Mouse (Mus musculus) left cerebral cortex, postnatal 36 days (tissue): ENCODE data around the gene Mfap2. TPM values are rescaled to one million over a fixed set of nuclear protein-coding genes. Genes with fewer than 3 reads are reported as not detected.

Experiments
- DNase-seq, 2 experiments: peaks; one replicate each; pipeline ENCODE4 v3.0.0; 2021 to 2022; ENCODE audit warnings: low spot score in 2 of 2, mixed read lengths in 1 of 2
- intact Hi-C: fragments of 180-260 bp; cut with DNase I; formaldehyde crosslinking; loops from one replicate; pipeline ENCODE4 v1.15.1; 2025
- total RNA-seq, 2 experiments: library from RNA; stranded (reverse); gene quantifications; 2 replicates each; pipeline ENCODE4 v1.2.3; 2021

The Mfap2 gene
- total RNA-seq, 2 experiments from 2014 or later = 3.9 to 5.9 TPM

DNA sequence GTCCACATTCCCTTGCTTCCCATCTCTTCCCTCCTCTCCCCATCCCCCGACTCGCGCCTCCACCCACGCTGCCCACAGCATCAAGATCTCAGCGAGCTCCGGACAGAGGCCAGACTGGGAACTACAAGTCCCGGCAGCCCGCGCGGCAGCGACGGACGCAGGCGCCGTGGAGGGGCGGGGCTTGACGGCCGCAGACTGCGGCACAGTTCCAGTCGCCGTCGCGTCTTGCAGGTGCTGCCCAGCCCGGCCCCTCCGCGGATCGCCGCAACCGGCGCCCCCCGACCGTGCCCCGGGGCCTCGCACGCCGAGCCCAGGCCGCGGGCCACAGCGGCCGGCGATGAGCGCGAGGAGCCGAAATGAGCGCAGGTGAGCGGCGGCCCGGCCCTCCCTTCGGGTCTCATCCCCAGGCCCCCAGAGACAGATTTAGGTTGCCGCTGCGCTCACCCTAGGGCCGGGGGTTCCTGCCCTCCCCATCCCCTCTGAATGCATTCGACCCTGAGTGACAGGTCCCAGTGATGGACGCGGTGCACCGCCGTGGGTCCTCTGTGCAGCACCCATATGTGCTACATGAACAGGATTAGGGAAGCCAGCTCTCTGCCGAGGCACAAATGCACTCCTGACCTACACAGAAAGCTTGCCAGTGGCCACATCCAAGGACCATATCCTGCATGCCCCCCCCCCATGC, 23.4 kb upstream of the Mfap2 start, which contains the start of gene Atp13a2:
Gene Atp13a2, plus strand, starts transcription at position 163 of the 685 bp plus-strand sequence.
- peak; percentile 94 to 95 for DNase-seq
- intact Hi-C loops = no loop called here

DNA sequence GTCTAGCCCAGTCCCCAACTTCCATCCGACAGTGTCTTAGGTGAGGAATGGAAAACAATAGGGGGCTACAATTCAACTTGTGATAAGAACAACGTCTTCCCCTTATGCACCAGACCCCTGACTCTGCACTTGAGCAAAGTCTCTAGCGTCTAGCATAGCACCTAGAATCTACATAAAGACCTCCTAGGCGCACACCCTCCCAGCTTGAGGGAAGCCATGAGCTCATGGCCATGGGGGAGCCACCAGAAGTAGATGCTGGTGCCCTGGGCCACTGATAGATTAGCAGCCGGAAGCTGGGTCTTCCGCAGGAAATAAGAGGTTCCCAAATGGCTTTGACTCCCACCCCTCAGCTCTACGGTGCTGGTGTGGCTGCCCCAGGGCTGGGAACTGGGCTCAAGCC, 22.7 kb upstream of the Mfap2 start:
- intact Hi-C loops = no loop called here

DNA sequence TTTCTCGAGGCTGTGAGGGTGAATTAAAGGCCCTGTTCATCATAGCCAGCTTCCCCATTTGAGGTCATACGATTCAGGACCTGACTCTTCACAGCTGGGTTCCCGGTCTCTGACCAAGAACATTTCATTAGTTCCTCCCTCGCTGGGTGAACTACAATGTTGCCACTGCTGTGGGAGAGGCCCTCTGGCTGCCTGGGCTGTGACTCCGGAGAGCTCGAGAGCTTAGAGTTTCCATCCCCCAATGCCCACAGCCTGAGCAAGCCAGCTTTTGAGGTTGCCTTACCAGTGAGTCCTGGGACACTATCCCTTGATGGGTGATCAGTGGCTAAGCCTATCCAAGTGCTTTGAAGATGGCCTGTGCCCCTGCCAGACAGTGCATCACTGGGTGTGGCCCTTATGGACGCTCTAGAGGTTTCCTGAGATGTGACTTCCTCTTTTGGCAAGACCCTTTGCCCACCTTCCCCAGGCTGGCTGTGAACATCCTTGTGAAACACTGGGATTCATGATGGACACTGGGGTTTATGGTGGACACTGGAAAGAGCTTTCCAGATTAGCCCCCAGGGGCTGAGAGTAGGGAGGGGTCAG, 21.4 kb upstream of the Mfap2 start:
- intact Hi-C loops = no loop called here
- no peak for DNase-seq

More for the DNA sequence above, 22.7 kb upstream of the Mfap2 start:
- DNase-seq = no peak

DNA sequence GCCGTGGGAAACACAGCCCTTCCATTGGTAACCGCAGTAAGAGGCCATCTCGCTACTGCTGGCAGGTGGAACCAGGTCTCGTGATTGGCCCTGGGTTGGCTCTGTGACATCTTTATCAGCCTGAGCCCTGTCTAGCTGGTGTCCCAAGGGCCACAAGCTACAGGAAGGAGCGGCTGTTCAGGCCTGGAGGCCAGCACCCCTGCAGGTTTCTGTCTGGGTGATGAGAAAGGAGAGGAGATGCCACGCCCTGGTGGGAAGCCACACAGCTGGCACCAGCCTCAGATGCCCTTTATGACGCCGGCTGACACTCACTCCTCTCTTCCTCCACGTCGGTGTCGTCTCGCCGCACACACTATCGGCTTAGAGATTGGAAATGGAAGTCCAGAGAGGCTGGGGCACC, 20.8 kb upstream of the Mfap2 start:
- DNase-seq = no peak
- intact Hi-C loops = no loop called here

DNA sequence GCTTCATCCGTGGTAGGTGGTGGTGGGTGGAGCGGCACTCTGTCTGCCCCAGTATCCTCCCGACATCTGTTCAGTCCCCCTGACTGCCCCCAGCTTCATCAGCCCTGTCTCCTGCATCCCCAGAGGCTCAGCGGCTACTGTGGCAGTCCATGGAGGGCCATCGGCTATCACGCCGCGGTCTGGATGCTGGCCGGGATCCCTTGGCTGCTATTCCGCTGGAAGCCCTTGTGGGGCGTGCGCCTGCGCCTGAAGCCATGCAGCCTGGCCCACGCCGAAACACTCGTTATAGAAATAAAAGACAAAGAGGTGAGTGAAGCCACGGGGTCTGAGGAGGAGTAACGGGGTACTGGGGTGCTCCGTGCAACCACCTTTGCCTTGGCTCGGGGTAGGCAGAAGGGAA, 18.0 kb upstream of the Mfap2 start:
- intact Hi-C loops = no loop called here
- DNase-seq = no peak

DNA sequence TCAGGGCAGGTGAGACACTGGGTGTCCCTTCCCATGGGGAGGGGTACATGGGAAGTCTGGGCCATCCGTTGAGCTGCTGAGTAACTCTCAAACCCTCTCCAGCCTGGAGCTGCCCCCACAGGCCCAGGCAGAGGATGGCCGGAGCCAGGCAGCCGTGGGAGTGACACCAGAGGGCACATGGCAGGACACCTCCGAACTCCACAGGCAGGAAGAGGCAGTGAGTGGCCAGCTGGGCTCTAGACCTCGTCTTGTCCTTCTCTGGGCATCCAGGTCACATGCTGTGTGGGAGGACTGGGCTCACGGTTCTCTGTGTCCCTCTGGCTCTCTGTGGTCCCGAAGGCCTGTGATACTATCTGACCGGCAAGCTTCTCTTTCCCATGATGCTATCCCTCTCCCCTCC, 16.4 kb upstream of the Mfap2 start:
- no peak for DNase-seq
- intact Hi-C loops = no loop called here

DNA sequence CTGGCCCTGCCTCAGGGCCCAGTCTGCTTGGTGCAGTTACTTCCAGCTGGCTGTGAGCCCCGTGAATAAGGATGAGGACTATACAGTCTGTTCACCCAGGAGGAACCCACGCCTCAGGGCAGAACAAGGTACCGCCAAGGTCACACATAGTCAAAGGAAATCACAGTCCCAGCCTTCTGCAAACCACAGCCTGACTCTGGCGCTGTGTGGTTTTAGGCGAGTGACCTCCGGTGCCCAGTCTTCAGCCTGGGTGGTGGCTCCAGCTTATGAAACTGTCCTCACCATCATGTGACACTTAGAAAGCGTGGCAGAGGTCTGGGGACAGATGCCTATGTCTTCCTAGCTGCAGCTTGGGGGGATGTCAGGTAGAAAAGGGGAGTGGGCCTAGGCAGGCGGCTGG, 14.4 kb upstream of the Mfap2 start:
- intact Hi-C loops = no loop called here
- no peak for DNase-seq

DNA sequence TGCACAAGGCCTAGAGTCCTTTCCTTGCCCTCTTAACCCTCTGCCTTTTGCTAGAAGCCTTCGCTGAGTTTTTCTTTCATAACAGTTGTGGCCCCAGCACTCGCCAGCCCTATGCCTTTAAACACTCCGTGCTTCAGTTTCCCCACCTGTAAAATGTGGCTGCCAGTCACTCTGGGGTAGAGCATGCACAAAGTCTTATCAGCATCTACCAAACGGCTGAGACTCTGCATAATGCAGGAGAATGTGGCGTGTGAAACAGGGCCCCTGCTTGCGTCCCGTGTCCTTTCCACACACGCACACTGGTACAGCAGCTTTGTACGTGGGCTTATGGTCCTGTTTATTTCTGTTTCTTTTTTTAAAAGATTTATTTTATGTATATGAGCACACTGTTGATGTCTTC, 13.4 kb upstream of the Mfap2 start:
- DNase-seq = no peak
- intact Hi-C loops = no loop called here

DNA sequence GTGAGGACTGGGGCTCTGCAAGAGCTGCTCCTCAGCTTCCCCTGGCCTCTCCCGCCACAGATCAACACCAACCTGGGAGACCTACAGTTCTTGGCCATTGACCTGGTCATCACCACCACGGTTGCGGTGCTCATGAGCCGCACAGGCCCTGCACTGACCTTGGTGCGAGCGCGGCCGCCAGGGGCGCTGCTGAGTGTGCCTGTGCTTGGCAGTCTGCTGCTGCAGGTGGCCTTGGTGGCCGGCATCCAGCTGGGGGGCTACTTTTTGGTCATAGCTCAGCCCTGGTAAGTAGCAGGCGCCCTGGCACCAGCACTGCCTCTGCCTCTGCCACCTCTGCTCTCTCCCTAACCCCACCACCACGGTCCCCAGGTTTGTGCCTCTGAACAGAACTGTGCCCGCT, 4.2 kb upstream of the Mfap2 start:
- peak in 1 of 2 experiments; percentile 20 for DNase-seq

DNA sequence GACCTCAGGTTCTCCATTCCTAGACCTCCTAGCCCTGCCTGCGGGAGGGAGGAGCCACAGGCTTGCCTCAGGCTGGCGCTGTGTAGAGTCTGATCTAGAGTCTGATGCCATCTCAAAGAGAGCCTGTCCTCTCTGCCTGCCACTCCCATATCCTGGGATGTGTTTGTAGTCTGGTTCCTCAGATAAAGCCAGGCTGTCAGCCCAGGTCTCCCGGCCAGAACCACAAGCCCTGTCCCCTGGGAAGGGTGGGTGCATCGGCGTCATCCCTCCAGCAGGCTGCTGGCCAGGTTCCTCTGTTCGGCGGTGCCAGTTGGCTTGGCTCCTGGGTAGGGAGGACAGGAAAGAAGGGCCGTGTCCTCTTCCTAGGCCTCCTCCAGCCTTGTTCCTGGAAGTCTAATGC, 2.2 kb upstream of the Mfap2 start:
- intact Hi-C loops = no loop called here
- DNase-seq = no peak

More for the DNA sequence above, 4.2 kb upstream of the Mfap2 start:
- intact Hi-C loops = no loop called here

DNA sequence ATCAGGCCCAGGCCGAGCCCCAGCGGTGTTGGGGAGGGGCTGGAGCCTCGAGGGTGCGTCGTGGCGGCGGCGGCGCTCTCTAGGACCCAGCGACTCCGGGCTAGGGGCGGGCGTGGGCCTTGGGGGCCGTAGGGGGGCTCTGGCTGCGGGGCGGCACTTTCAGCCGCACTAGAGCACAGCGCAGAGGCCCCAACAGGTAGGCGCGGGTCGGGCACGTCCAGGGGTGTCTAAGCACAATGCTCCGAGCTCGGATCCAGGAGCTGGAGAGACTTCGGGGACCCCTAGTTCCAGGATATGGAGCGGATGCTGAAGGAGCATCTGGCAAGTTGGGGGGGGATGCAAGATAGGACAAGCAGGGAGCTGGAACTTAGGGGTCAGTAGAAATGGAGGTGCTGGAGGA, 308 bp downstream of the Mfap2 start:
- peak in 1 of 2 experiments; percentile 29 for DNase-seq

DNA sequence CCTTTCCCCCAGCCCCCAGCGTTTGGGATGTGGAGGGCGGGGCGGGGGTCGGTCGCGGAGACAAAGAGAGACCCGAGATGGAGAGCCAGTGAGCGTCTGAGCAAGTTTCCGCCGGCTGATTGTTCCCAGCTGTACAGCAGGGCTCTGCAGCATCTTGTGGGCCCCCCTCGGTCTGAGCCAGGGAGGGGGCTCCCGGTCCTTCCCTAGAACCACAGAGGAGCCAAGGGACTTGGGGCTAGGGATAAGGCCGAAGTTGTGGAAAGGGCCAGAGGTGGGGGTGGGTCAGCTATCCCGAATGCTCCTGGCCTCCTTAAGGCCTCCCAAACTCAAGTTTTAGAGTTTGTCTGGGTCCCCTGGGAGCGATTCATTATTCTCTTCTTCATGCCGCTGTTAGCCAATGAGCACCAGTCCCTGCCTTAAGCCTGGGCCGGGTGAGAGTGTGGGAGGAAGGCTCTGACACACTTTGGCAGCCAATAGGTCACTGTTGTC, 767 bp downstream of the Mfap2 start:
- intact Hi-C loops = no loop called here
- no peak for DNase-seq

More for the DNA sequence above, 308 bp downstream of the Mfap2 start:
- intact Hi-C loops = no loop called here

DNA sequence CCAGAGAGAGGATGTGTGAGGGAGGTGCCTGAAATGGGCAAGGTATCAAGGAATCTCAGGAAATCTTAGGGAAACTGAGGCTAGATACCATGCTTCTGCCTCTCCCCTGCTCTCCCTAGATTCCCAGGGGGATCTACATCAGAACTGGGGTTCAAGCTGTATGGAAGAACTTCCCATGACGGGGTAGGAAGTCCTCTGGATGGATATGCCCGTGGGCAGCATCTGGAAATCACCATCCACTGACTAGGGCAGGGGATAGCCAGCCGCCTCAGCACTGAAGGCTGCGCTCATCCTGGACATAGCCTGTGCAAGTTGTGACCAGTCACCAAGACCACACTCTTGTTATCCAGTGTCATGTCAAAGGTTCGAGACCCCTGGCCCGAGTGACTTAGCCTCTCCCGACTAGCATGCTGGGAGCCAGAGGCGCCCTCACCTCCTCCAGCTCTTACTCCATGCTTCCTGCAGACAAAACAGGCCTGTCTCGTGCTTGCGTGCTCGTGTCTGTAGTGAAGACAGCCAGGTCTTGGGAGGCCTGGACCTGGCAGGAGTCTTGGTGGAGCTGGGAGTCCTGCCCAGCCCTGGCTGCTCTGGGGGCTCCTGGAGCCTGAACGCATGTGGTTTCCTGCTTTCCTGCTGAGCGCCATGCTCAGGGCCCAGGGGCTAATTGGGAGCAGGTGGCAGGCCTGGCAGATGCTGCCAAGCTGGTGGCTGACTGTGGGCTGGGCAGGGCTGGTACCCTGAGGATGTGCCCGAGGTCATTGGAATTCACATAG, 1.5 kb downstream of the Mfap2 start:
- no peak for DNase-seq
- intact Hi-C loops = no loop called here

DNA sequence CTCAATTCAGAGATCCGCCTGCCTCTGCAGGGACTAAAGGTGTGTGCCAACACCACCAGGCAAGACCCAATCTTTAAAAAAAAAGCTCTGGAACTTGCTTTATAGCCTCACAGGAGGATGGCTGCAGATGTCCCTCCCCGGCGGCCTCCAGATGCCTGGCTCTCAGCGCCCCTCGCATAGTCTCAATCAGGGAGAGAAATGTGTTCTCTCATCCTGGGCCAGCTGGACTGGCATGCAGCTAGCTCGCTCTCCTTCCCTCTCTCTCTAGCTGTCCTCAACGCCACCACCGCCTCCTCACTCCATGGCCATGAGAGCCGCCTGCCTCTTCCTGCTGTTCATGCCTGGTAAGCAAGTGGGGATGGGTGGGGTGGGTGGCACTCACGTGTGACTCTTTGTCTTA, 2.3 kb downstream of the Mfap2 start:
- intact Hi-C loops = no loop called here
- DNase-seq = no peak

DNA sequence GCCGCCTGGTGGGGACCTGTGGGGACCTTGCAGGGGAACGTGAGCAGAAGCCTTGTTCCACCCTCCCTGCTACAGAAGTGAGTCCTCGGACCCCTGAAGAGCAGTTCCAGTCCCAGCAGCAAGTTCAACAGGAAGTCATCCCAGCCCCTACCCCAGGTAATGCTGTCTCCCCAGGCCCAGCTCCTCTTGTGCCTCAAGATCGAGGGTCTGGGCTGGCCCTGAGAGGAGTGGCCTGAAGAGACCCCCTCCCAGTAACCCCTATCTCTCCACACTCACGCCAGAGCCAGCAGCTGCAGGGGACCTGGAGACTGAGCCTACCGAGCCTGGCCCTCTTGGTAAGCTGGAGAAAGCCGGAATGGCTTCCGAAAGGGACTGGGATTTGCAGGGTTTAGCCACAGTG, 3.9 kb downstream of the Mfap2 start:
- no peak for DNase-seq
- intact Hi-C loops = no loop called here

DNA sequence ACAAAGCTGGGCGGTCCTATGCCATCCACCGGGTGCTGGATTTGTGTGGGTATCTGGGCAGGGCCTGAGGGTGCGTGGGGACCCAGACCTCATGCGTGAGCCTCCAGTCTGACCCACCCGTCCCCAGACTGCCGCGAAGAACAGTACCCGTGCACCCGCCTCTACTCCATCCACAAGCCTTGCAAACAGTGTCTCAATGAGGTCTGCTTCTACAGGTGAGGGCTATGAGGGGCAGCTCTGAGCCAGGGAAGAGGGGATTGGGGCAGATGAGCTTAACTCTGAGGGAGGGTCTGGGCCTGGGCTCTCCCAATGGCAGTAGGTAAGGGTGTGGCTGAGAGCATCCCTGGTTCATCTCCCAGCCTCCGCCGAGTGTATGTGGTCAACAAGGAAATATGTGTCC, 4.6 kb downstream of the Mfap2 start:
- intact Hi-C loops = no loop called here
- DNase-seq = no peak

DNA sequence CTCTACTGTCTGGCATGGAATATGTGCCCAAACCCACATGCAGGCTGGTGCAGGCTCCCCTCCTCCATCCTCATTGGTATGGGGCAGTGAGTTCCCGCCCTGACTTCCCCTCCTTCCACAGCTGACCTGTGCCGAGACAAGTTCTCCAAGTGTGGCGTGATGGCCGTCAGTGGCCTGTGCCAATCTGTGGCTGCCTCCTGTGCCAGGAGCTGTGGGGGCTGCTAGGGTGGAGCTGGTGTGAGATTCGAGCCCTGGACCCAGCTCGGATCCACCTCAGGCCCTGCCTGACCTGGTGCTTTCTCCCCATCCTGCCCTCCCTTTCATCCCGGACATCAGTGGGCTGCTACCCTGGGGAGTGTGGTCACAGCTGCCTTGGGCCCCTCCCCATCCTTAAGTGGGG, 5.1 kb downstream of the Mfap2 start:
- DNase-seq = no peak
- intact Hi-C loops = no loop called here

DNA sequence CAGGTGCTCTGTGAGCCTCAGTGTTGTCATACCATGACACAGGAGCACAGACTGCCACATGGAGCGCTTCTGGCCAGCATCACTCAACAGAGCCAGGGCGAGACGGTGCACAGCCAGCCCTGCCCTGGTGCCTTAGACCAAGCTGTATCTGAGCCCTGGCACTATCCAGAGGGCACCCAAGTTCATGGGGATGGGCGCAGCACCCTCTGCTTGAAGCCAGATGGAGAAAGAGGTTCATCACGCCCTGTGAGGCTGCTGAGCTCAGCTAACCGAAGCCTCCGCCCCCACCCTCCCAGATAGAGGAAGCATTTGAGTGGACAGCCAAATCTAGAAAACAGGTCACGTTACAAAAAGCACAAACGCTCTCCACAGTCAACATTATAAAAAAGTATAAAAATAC, 6.1 kb downstream of the Mfap2 start:
- DNase-seq = no peak
- intact Hi-C loops = no loop called here

DNA sequence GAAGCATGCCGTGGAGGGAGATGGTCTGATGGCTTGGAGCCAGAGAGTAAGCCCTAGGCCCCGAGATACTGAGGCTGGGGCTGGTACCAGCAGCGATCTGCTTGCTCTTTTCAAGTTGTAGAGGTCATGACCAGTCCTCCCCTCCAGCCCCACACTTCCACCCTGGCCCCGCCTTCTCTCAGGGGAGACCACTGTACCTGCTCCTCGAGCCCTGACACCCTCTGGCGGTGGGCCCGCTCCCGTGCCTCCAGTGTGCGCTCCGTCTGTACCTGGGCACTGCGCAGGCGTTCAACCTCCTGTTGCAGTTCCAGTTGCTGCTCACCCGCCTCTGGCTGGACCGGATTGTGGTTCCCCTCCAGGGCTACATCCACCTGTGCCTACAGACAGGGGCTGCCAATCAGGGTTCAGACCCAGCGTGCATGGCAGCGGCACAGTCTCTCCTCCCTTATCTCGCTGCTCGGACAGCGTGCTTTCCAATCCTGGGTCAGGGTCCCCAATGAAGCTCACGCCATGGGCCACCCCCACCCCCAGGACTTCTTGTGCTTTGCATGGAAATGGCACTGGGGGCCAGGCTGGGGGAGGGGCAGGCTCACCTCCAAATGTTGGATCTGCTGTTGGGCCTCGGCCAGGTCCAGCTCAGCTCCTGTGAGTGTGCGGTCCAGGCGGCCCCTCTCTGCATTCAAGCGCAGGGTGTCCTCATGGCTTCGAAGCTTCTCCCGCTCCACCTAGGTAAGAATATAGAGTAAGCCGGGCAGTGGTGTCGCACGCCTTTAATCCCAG, 7.6 kb downstream of the Mfap2 start:
- intact Hi-C loops = no loop called here
- DNase-seq = no peak

DNA sequence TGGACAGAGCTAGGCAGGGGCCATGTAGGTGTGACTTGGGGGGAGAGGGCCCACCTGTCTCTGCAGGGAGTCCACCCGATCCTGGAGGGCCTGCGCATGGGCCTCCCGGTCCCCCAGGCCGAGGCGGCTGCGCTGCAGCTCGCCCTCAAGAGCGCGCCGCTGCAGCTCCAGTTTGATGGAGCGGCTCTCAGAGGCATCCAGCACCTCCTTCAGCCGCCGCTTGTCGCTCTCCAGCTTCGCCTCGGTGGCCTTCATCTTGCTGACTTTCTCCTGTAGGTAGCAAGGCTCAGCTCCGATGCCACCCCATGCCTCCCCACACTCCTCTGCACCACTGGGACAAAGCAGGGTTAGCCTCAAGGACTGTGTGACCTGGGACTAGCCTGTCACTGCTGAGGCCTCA, 10.0 kb downstream of the Mfap2 start:
- DNase-seq = no peak
- intact Hi-C loops = no loop called here
